Mouse (Mus musculus): ENCODE measurements around the gene Trim50.

DNA sequence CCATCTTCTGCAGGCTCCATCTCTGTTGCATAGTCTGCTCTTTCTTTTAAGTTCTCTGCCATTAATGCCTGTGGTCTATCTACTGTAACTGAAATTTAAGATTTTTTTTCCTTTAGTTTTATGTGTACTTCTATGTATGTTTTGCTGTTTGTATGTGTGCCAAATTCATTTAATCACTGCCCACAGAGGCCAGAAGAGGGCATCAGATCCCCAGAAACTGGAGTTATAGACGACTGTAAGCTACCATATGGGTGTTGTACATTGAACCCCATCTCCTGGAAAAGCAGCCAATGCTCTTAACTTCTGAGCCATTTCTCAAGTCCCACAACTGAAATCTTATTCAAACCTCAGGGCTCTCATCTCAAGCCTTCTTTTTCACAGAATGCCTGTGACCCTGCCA, 6.7 kb upstream of the Trim50 start:
- TF ChIP-seq CTCF (IDR thresholded peaks at IDR 0.05; ENCODE audit: low read depth, low read length) (no peak), EP300 (IDR thresholded peaks at IDR 0.05; ENCODE audit: insufficient read depth, low read depth, low read length) (no peak)

Data from ES-Bruce4 (cell line).